Mouse (Mus musculus) CD4-positive, CD25-positive, alpha-beta regulatory T cell (primary cell): ENCODE results near the gene Zfp729a. TPM values are rescaled to one million over a fixed set of nuclear protein-coding genes. Genes with fewer than 3 reads are reported as not detected.

Experiments
- polyA plus RNA-seq: library from polyadenylated mRNA; unstranded; fragments of 100-300 nt; shearing (Covaris generic); gene quantifications from one replicate; pipeline ENCODE4 v1.2.1, GENCODE M21; 2017

Gene Zfp729a
- 9.0 TPM for polyA plus RNA-seq

GRCm38 (mm10) chr13:67637294-67638007 lies at the start of gene Zfp729a, which contains the start of gene Gm49345:
TSS of gene Zfp729a (minus strand) at chr13:67637791.
TSS of gene Gm49345 (minus strand) at chr13:67637769.

DNA sequence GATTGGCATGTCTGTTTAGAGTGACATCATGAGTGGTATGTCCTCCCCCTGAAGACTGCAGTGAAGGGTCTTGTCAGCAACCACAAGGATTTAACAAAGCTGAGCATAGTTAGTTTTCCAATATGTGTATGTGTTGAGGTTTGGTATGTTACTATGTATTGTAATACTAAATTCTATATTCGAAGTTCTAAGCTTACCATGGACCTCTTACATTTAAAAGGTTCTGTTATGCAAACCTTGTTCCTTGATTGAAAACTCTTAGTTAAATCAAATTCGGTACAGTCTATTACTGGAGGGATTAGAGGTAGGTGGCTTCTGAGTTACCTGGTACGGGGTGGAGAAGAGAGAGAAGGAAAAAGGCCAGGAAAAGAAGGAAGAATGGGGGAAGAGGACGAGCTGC lies 49.4 kb upstream of the Zfp729a start, which contains the start of gene Zfp738:
TSS of gene Zfp738 (minus strand) at position 101 of the 400 bp plus-strand sequence.

DNA sequence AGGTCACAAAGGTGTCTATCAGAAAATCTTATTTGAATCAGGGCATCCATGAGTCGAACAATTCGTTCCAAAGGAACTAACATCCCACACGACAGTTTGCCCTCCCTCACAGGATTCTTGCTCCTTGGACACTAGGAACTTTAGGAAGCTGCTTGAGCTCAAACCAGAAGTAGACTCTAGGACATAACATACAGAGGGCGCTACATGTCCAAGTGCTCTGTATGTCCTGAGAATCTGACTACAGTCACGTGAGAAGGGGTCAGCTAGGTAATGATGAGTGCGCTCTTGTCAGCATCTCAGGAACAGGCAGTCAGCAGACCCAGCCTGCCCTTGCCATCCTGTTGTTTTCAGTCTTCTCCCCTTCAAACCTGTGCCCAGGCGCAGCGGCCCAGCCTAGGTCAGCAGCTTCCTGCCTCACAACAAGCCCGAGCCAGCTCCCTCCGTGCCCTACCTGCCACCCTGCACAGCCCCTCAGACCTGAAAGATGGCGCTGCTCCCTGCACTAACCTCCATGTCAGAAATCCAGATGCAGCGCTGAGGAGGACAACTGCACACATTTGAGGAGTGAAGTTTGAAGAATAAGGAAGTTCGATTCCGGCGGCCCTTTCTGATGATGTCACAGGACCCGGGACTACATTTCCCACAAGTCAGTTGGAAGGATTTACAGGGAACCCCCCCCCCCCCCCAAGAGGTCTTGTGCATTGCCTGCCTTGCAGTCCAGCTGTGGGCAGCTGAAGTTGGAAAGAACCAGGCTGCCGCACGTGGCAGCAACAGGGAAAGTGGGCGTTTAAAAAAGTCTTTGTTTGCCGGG lies 28.3 kb downstream of the Zfp729a start, which contains the start of gene Zfp729b:
TSS of gene Zfp729b (minus strand) at position 642 of the 811 bp plus-strand sequence.

Other genes with a start within 250 kb of the Zfp729a start
- 21.4 TPM for gene Zfp429, start 238.0 kb downstream of the Zfp729a start, polyA plus RNA-seq
- 4.0 TPM for gene Zfp459, start 216.4 kb downstream of the Zfp729a start, polyA plus RNA-seq
- gene Zfp874a, start 186.2 kb downstream of the Zfp729a start, polyA plus RNA-seq: 15.4 TPM
- gene Zfp874b, start 153.5 kb downstream of the Zfp729a start, polyA plus RNA-seq: 11.5 TPM
- gene Zfp58, start 137.2 kb downstream of the Zfp729a start, polyA plus RNA-seq: 15.2 TPM
- not detected for gene Gm26965, start 111.6 kb downstream of the Zfp729a start, polyA plus RNA-seq
- gene Zfp87, start 111.6 kb downstream of the Zfp729a start, polyA plus RNA-seq: 41.3 TPM
- gene Zfp748, start 84.0 kb downstream of the Zfp729a start, polyA plus RNA-seq: 18.8 TPM
- gene Zfp729b, start 28.1 kb downstream of the Zfp729a start, polyA plus RNA-seq: 7.9 TPM
- gene Gm49345, start within 50 bp of the Zfp729a start, polyA plus RNA-seq: 3.7 TPM
- 20.4 TPM for gene Zfp738, start 49.3 kb upstream of the Zfp729a start, polyA plus RNA-seq
- 9.5 TPM for gene Zfp65, start 91.4 kb upstream of the Zfp729a start, polyA plus RNA-seq
- 8.9 TPM for gene Zfp85, start 117.4 kb upstream of the Zfp729a start, polyA plus RNA-seq
- gene Zfp493, start 141.9 kb upstream of the Zfp729a start, polyA plus RNA-seq: 1.8 TPM
- 5.3 TPM for gene Zfp273, start 175.9 kb upstream of the Zfp729a start, polyA plus RNA-seq
- gene Gm10037, start 193.3 kb upstream of the Zfp729a start, polyA plus RNA-seq: not detected
- not detected for gene BC048507, start 225.5 kb upstream of the Zfp729a start, polyA plus RNA-seq